Mouse (Mus musculus) limb, embryonic 11.5 days (tissue): Measurements from ENCODE around the gene Lrrc10. TPM values are rescaled to one million over a fixed set of nuclear protein-coding genes. Genes with fewer than 3 reads are reported as not detected.

Experiments
- ATAC-seq: fragments of 200-750 bp; cut with Nextera tagmentation; 2 replicates; pipeline ENCODE4 v1.8.0; 2017; ENCODE audit warnings: low read depth; ENCODE audit not compliant: insufficient number of reproducible peaks, low FRiP score, low TSS enrichment
- DNase-seq: peaks from one replicate; pipeline ENCODE4 v3.0.0-alpha.2; 2015; ENCODE audit warnings: low spot score
- H3K27ac ChIP-seq: fragments of 300-500 bp; sonication (generic); replicated peaks from 2 replicates; pipeline ENCODE4 v1.5.1; 2014; ENCODE audit warnings: low read depth, mild to moderate bottlenecking, low read length
- H3K27me3 ChIP-seq: fragments of 300-500 bp; sonication (generic); 2 replicates; pipeline ENCODE4 v1.6.1; 2014; ENCODE audit warnings: mild to moderate bottlenecking, low read length, mixed read lengths; ENCODE audit not compliant: control insufficient read depth, insufficient read depth
- H3K36me3 ChIP-seq: fragments of 300-500 bp; sonication (generic); 2 replicates; pipeline ENCODE4 v1.6.1; 2014; ENCODE audit warnings: mild to moderate bottlenecking, low read length, moderate library complexity, mixed read lengths; ENCODE audit not compliant: control insufficient read depth, insufficient read depth
- H3K4me1 ChIP-seq: fragments of 300-500 bp; sonication (generic); 2 replicates; pipeline ENCODE4 v1.6.1; 2014; ENCODE audit warnings: low read length, mixed read lengths; ENCODE audit not compliant: control insufficient read depth, insufficient read depth
- H3K4me2 ChIP-seq: fragments of 300-500 bp; sonication (generic); 2 replicates; pipeline ENCODE4 v1.6.1; 2014; ENCODE audit warnings: low read depth, mild to moderate bottlenecking, moderate library complexity; ENCODE audit not compliant: severe bottlenecking
- H3K4me3 ChIP-seq: fragments of 300-500 bp; sonication (generic); 2 replicates; pipeline ENCODE4 v1.5.1; 2014; ENCODE audit warnings: low read depth, low read length
- H3K9ac ChIP-seq: fragments of 300-500 bp; sonication (generic); 2 replicates; pipeline ENCODE4 v1.6.1; 2014; ENCODE audit warnings: mild to moderate bottlenecking, low read length
- H3K9me3 ChIP-seq: fragments of 300-500 bp; sonication (generic); 2 replicates; pipeline ENCODE4 v1.6.1; 2016; ENCODE audit warnings: low read length; ENCODE audit not compliant: control insufficient read depth
- WGBS: fragments of 180-500 bp; shearing (Covaris S2); extraction: QIAGEN DNeasy Blood & Tissue Kit; methylation state at CpG from one replicate; pipeline ENCODE4 v1.1.7; 2014; 5-methylcytosine and 5-hydroxymethylcytosine counted together
- polyA plus RNA-seq: library from polyadenylated mRNA; unstranded; fragments of >200 nt; fragmentation: Nextera tagmentation; extraction: Ambion mirVana; gene quantifications from 2 replicates; pipeline ENCODE4 v1.2.1, GENCODE M21; 2014

Lrrc10 gene
- polyA plus RNA-seq, 1 experiment from 2014 or later = 0.11 TPM

DNA sequence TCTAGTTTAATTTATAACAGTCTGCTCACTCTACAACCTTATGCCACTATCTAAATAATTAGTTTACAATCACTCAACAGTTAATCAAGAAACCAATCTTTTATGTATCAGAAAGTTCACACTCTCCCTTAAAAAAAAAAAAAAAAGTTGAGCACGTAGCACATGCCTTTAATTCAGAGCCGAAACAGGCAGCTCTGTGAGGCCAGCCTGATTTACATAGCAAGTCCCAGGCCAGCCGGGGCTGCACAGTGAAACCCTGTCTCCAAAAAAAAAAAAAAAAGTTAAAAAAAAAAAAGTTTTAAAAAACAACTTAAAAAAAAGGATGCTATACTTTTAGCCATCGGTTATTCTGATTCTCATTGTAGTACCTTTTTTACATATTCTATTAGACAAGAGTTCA, 36.2 kb downstream of the Lrrc10 start:
- no peak overlapping the region for H3K9ac ChIP-seq
- ATAC-seq = no peak

DNA sequence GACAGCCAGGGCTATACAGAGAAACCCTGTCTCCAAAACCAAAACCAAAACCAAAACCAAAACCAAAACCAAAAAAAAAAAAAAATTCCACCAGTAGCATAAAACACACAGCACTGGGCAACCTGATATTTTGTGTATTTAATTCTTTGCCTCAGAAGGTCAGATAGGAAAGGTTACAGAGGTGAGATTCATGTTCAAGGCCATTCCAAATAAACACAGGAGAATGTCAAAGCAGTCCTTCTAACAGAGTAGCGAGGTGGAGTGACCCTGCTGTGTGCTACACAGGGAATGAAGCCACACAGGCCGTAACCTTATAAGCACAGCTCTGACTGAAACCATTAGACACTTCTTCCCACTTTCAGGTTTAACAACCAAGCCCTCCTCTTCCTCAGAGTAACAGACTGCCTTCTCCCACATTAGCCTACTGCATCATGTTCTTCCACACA, 36.8 kb downstream of the Lrrc10 start:
- WGBS = 79% methylated on average over 2 of the region's 2 CpGs
- no peak overlapping the region for H3K4me2 ChIP-seq

More for the DNA sequence above, 36.2 kb downstream of the Lrrc10 start:
- Histone ChIP-seq H3K4me3 (no peak overlapping the region), H3K27me3 (no peaks in the 10 kb centered on the region), H3K9me3 (no peaks in the 10 kb centered on the region), H3K4me2 (no peak overlapping the region), H3K36me3 (peaks cover 18% of the 10 kb centered on the region; the same call in 1 of the 2 replicates), H3K4me1 (no peaks in the 10 kb centered on the region), H3K27ac (no peak overlapping the region)
- DNase-seq = no peak
- WGBS = 81% methylated on average over 4 of the region's 4 CpGs

DNA sequence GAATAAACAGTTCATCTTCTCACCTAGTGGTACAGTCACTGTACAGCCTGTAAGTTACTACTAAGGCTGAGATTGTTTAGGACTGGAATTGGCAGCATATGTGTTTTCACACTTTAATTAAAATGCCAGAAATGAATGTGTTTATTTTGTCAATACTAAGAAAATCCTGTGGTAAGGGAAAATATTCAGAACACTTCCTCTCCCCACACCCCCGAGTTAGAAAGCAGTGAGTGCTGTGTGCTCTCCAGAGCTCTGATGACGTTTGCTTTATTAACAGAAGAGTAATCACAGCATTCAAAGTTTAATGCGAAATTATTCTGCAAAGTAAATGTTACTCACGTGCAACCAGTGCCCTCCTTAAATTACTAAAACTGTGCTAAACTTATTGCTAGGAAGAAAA, 44.5 kb downstream of the Lrrc10 start:
- WGBS = 84% methylated on average over 4 of the region's 4 CpGs
- H3K36me3 ChIP-seq = peaks cover 5% of the 10 kb centered on the region; the same call in 1 of the 2 replicates
- no peaks in the 10 kb centered on the region for H3K27me3 ChIP-seq
- no peak overlapping the region for H3K27ac ChIP-seq
- no peak for ATAC-seq
- H3K4me3 ChIP-seq = no peak overlapping the region
- no peaks in the 10 kb centered on the region for H3K4me1 ChIP-seq
- H3K4me2 ChIP-seq = no peak overlapping the region
- no peak for DNase-seq
- no peak overlapping the region for H3K9ac ChIP-seq
- no peaks in the 10 kb centered on the region for H3K9me3 ChIP-seq

More for the DNA sequence above, 36.8 kb downstream of the Lrrc10 start:
- H3K4me3 ChIP-seq = no peak overlapping the region
- H3K36me3 ChIP-seq = peaks cover 14% of the 10 kb centered on the region; the same call in 1 of the 2 replicates
- no peaks in the 10 kb centered on the region for H3K4me1 ChIP-seq
- H3K9ac ChIP-seq = no peak overlapping the region
- no peaks in the 10 kb centered on the region for H3K9me3 ChIP-seq
- DNase-seq (no peak), ATAC-seq (no peak)
- no peak overlapping the region for H3K27ac ChIP-seq
- no peaks in the 10 kb centered on the region for H3K27me3 ChIP-seq

DNA sequence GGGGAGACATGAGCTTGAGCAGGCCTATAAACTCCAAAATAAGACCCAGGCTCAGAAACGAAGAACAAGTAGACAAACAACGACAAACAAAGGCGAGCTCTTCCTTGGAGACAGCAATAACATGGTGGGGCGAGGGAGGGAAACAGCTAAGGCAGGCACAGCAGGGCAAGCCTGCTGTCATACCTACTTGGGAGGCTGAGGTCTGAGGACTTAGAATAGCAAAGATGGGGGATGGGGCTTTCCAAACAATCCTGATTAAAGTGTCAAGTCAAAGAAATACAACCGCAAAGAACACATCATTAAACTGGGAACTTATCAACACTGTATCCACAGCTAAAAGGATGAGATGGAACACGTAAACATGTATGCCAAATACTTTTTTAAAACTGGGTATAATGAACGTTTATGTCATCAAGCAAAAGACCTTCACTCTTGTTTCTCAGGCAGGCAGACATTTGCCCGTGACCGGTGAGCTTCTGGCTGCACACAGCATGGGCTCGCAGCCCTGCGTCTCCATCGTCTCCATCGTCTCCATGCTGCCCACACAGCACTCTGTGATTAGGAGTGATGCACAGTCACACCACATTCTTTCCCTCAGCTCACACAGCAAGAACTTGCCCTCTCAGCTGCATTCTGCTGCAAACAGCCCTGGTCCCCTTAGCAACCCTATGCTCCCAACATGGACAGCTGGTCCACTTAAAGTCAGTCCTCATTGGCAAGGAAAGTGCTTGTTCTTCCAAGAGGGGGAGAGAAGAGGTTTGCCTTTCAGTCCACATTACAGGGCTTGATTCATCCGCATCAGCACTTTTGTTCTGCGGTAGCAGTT, 49.6 kb downstream of the Lrrc10 start:
- Histone ChIP-seq H3K9ac (no peak overlapping the region), H3K27me3 (no peaks in the 10 kb centered on the region), H3K27ac (no peak overlapping the region), H3K4me2 (no peak overlapping the region), H3K36me3 (peaks cover 5% of the 10 kb centered on the region; the same call in 1 of the 2 replicates), H3K9me3 (no peaks in the 10 kb centered on the region), H3K4me1 (peaks cover 2% of the 10 kb centered on the region; the same call in 1 of the 2 replicates), H3K4me3 (no peak overlapping the region)
- 61% methylated on average over 15 of the region's 15 CpGs for WGBS
- DNase-seq = no peak
- no peak for ATAC-seq

DNA sequence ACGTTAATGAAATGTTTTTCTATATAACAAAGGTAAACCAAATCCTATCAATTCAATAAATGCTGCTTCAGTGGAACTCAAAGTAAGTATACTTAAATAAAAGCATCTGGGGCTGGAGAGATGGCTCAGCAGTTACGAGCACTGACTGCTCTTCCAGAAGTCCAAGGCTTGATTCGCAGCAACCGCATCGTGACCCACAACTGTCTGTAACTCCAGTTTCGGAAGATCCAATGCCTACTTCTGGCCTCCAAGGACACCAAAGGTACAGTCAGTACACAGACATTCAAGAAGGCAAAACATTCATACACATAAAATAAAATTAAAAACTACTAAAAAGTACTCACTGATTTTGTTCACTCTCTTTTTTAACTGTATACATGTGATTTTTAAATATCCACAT, 51.0 kb downstream of the Lrrc10 start:
- H3K4me2 ChIP-seq = no peak overlapping the region
- H3K4me1 ChIP-seq = peaks cover 2% of the 10 kb centered on the region; the same call in 1 of the 2 replicates
- no peaks in the 10 kb centered on the region for H3K27me3 ChIP-seq
- no peak overlapping the region for H3K9ac ChIP-seq
- no peak for DNase-seq
- ATAC-seq = no peak
- no peak overlapping the region for H3K4me3 ChIP-seq
- no peaks in the 10 kb centered on the region for H3K9me3 ChIP-seq
- WGBS = 92% methylated on average over 6 of the region's 6 CpGs
- no peak overlapping the region for H3K27ac ChIP-seq
- peaks cover 3% of the 10 kb centered on the region; the same call in 1 of the 2 replicates for H3K36me3 ChIP-seq

Other genes starting within 250 kb of the Lrrc10 start
- 0.07 and 0.16 TPM in 2 replicates for gene Myrfl, start 148.4 kb upstream of the Lrrc10 start, polyA plus RNA-seq
- 43.1 and 43.5 TPM in 2 replicates for gene Rab3ip, start 94.6 kb upstream of the Lrrc10 start, polyA plus RNA-seq
- not detected in 2 replicates for gene Gm10271, start 72.7 kb upstream of the Lrrc10 start, polyA plus RNA-seq
- gene Best3, start 59.0 kb upstream of the Lrrc10 start, polyA plus RNA-seq = 0.23 and 0.31 TPM in 2 replicates
- 360 and 362 TPM in 2 replicates for gene Cct2, start 18.5 kb downstream of the Lrrc10 start, polyA plus RNA-seq
- gene Frs2, start 103.2 kb downstream of the Lrrc10 start, polyA plus RNA-seq = 24.9 and 27.9 TPM in 2 replicates
- 131 TPM in 2 replicates for gene Yeats4, start 179.2 kb downstream of the Lrrc10 start, polyA plus RNA-seq
- 0.17 and 0.23 TPM in 2 replicates for gene 9530003J23Rik, start 193.4 kb downstream of the Lrrc10 start, polyA plus RNA-seq
- gene Lyz2, start 237.0 kb downstream of the Lrrc10 start, polyA plus RNA-seq = 10.0 and 11.7 TPM in 2 replicates
- not detected in 2 replicates for gene Lyz1, start 247.5 kb downstream of the Lrrc10 start, polyA plus RNA-seq